Mouse (Mus musculus): ENCODE results near the gene Mat2a. TPM values are rescaled to one million over a fixed set of nuclear protein-coding genes. Genes with fewer than 3 reads are reported as not detected.
"Not testable (repeated sequence)": the region's sequence is repeated elsewhere in the genome, so short reads cannot be mapped to it uniquely, and the experiment has no call there.

The Mat2a gene
- polyA plus RNA-seq (2016; fragmentation: Nextera tagmentation; extraction: Ambion mirVana) = 320 and 408 TPM in 2 replicates

GRCm38 (mm10) chr6:72439355-72440185 is at the start of gene Mat2a:
Mat2a (minus strand) TSS chr6:72439558.
- Histone ChIP-seq H3K27me3 (ENCODE audit: insufficient read depth, poor library complexity, severe bottlenecking) (no peaks in the 10 kb centered on the region), H3K4me3 (peak within 1 kb of the TSS; percentile 97), H3K27ac (peak within 1 kb of the TSS; percentile 99), H3K4me1 (replicated peaks) (peaks cover 33% of the 10 kb centered on the region), H3K36me3 (peaks cover 36% of the 10 kb centered on the region), H3K9me3 (no peaks in the 10 kb centered on the region)
- WGBS = under 1% methylated on average over 77 of the region's 77 CpGs
- peak; percentile 94 for DNase-seq (ENCODE audit: low spot score)

- H3K36me3 ChIP-seq = no peaks in the 10 kb centered on the region
- no peaks in the 10 kb centered on the region for H3K4me1 ChIP-seq (replicated peaks)
- no peaks in the 10 kb centered on the region for H3K27me3 ChIP-seq (ENCODE audit: insufficient read depth, poor library complexity, severe bottlenecking)
- 62% methylated on average over 3 of the region's 3 CpGs for WGBS
- H3K4me3 ChIP-seq = no peak overlapping the region
- DNase-seq (ENCODE audit: low spot score) = no peak
- no peaks in the 10 kb centered on the region for H3K9me3 ChIP-seq
- H3K27ac ChIP-seq = no peak overlapping the region
Observed at GRCm38 (mm10) chr6:72488850-72489249, 49.5 kb upstream of the Mat2a start.

DNA sequence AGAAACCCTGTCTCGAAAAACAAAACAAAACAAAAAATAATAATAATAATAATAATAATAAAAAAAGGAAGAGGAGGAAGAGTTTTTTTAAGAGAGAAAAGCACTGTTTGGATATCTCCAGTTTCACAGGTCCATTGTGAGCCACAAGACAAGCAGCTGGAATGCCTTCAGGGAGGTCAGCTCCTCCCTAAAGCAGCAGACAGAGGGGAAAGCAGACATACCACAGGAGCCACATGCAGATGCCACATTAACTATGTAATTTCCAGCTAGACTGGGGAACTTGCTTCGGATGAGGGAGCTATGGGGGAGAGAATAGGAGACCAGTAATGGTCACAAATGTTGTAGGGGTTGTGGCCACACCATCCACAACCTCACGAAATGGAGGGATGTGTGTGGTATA is 47.9 kb upstream of the Mat2a start:
- H3K27me3 ChIP-seq (ENCODE audit: insufficient read depth, poor library complexity, severe bottlenecking) = no peaks in the 10 kb centered on the region
- no peak for DNase-seq (ENCODE audit: low spot score)
- H3K36me3 ChIP-seq = no peaks in the 10 kb centered on the region
- H3K4me1 ChIP-seq (replicated peaks) = no peaks in the 10 kb centered on the region
- H3K9me3 ChIP-seq = no peaks in the 10 kb centered on the region
- H3K4me3 ChIP-seq = no peak overlapping the region
- H3K27ac ChIP-seq = no peak overlapping the region
- 69% methylated on average over 3 of the region's 3 CpGs for WGBS

DNA sequence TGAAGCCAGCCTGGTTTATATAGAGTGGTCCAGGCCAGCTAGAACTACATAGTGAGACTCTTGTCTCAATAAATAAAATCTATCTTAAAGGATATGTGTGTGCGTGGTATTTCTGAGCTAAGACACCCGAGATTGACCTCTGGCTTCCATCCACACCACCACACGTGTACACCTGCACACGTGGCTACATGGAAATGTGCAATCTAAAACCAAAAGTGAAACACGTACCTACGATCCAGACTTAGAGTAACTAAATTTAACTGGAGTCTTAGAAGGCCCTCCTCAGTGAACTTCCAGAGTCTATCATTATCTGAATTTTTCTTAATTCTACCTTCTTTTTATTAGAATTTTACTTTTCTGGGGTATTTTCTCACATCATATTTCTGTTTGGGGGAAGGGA is 46.9 kb upstream of the Mat2a start:
- 90% methylated on average over 6 of the region's 6 CpGs for WGBS
- Histone ChIP-seq H3K36me3 (no peaks in the 10 kb centered on the region), H3K27ac (no peak overlapping the region), H3K27me3 (ENCODE audit: insufficient read depth, poor library complexity, severe bottlenecking) (no peaks in the 10 kb centered on the region), H3K4me1 (replicated peaks) (no peaks in the 10 kb centered on the region), H3K9me3 (no peaks in the 10 kb centered on the region), H3K4me3 (no peak overlapping the region)
- DNase-seq (ENCODE audit: low spot score) = no peak

DNA sequence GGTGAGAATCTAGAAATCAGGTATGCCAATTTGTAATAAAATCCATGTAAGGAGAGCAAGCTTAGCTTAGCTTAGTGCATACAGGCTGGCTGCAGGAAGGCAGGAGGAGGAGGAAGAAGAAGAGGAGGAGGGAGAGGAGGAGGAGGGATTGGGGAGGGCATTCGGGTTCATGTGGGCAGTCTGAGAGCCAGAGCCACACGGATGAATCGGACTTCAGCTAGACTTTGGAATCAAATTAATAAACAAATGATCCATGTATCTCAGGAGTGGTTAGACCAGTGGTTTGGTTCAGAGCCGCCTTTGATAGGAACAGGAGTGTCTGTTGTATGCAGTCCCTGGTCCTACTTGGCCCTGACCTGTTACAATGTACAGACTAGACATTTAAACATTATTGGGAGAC is 45.5 kb upstream of the Mat2a start:
- Histone ChIP-seq H3K4me1 (replicated peaks) (no peaks in the 10 kb centered on the region), H3K9me3 (no peaks in the 10 kb centered on the region), H3K36me3 (no peaks in the 10 kb centered on the region), H3K27me3 (ENCODE audit: insufficient read depth, poor library complexity, severe bottlenecking) (no peaks in the 10 kb centered on the region), H3K27ac (no peak overlapping the region), H3K4me3 (no peak overlapping the region)
- 80% methylated on average over 4 of the region's 4 CpGs for WGBS
- DNase-seq (ENCODE audit: low spot score) = no peak

DNA sequence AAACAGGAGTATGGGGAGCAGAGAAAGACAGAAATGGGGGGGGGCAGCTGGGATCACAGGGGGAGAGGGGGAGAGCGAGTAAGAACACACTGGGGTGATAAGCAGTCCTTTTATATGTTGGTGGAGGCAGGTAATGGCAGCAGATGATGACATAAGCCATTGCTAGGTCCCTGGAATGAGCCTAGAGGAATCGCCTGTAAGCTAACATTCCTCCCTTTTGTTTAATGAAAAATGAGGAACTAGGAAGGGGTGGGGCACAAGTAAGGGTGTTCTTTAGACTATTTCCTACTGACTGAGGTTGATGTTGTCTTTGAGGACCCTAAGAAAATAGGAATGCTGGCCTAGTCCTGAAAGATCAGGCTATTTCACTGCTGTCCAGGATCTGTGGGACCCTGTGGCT is 42.8 kb upstream of the Mat2a start:
- Histone ChIP-seq H3K4me3 (no peak overlapping the region), H3K4me1 (replicated peaks) (no peaks in the 10 kb centered on the region), H3K36me3 (no peaks in the 10 kb centered on the region), H3K27me3 (ENCODE audit: insufficient read depth, poor library complexity, severe bottlenecking) (no peaks in the 10 kb centered on the region), H3K27ac (no peak overlapping the region), H3K9me3 (no peaks in the 10 kb centered on the region)
- 63% methylated on average over 2 of the region's 2 CpGs for WGBS
- DNase-seq (ENCODE audit: low spot score) = no peak

GRCm38 (mm10) chr6:72480422-72480702 is 41.0 kb upstream of the Mat2a start:
- no peaks in the 10 kb centered on the region for H3K4me1 ChIP-seq (replicated peaks)
- H3K36me3 ChIP-seq = no peaks in the 10 kb centered on the region
- H3K9me3 ChIP-seq = no peaks in the 10 kb centered on the region
- 94% methylated on average over 2 of the region's 2 CpGs for WGBS
- H3K4me3 ChIP-seq = no peak overlapping the region
- H3K27me3 ChIP-seq (ENCODE audit: insufficient read depth, poor library complexity, severe bottlenecking) = no peaks in the 10 kb centered on the region
- no peak for DNase-seq (ENCODE audit: low spot score)
- H3K27ac ChIP-seq = no peak overlapping the region

DNA sequence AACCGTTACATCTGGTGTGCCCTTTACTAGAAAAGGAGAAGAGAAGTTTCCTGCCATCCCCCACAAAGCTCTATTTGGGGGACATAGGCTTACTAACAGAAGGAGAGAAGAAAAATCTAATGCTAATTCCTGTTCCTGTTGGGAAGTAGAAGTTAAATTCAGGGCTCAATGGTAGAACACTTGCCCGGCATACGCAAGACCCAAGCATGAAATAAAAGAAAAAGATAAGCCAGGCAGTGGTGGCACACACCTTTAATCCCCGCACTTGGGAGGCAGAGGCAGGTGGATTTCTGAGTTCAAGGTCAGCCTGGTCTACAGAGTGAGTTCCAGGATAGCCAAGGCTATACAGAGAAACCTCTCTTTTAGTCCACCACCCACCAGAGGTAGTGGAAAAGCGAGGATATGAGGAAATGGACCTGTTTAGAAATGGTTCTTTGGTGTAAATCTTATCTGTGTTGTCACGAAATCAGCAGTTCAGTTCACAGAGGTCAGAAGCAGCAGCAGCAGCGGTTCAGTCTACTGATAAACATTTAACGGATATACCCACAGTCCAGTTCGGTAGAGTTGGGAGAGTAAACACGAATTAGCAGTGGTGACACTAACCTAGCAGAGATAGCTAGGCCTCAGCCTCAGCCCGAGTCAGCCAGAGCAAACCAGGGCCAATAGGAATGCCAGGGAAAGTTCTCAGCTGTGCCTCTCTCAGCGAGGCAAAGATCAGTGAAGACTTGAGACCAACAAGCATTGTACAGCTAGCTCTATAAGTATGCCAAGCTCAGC is 40.5 kb upstream of the Mat2a start:
- Histone ChIP-seq H3K36me3 (no peaks in the 10 kb centered on the region), H3K4me3 (no peak overlapping the region), H3K27ac (no peak overlapping the region), H3K4me1 (replicated peaks) (no peaks in the 10 kb centered on the region), H3K27me3 (ENCODE audit: insufficient read depth, poor library complexity, severe bottlenecking) (no peaks in the 10 kb centered on the region), H3K9me3 (no peaks in the 10 kb centered on the region)
- 88% methylated on average over 12 of the region's 12 CpGs for WGBS
- no peak for DNase-seq (ENCODE audit: low spot score)

GRCm38 (mm10) chr6:72478691-72479090 is 39.3 kb upstream of the Mat2a start:
- 80% methylated on average over 3 of the region's 3 CpGs for WGBS
- not testable (repeated sequence) for H3K36me3 ChIP-seq; H3K27ac ChIP-seq; DNase-seq (ENCODE audit: low spot score); H3K4me1 ChIP-seq (replicated peaks); H3K4me3 ChIP-seq; H3K27me3 ChIP-seq (ENCODE audit: insufficient read depth, poor library complexity, severe bottlenecking); H3K9me3 ChIP-seq

- peaks cover 6% of the 10 kb centered on the region; the same call in 1 of the 2 replicates for H3K4me1 ChIP-seq (replicated peaks)
- 89% methylated on average over 3 of the region's 3 CpGs for WGBS
- no peaks in the 10 kb centered on the region for H3K9me3 ChIP-seq
- H3K36me3 ChIP-seq = no peaks in the 10 kb centered on the region
- H3K27ac ChIP-seq = no peak overlapping the region
- DNase-seq (ENCODE audit: low spot score) = no peak
- no peaks in the 10 kb centered on the region for H3K27me3 ChIP-seq (ENCODE audit: insufficient read depth, poor library complexity, severe bottlenecking)
- H3K4me3 ChIP-seq = no peak overlapping the region
Observed at GRCm38 (mm10) chr6:72477621-72478020, 38.3 kb upstream of the Mat2a start.

DNA sequence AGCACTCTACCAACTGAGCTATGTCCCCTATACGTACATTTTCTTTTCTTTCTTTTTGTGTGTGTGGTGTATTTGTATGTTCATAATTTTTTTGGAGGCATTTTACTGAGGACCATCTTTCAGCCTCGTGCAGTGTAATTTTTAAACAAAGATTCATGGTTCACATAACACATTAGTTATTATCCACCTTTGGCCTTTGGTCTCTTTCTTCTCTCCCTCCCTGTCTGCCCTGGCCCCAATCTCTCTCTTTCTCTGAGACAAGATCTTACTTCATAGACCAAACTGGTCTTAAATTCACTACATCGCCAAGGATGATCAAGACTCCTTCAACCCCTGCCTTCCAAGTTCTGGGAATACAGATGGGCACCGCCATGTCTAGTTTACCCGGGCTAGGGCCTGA is 37.5 kb upstream of the Mat2a start:
- 92% methylated on average over 5 of the region's 5 CpGs for WGBS
- DNase-seq (ENCODE audit: low spot score) = no peak
- H3K4me3 ChIP-seq = no peak overlapping the region
- peaks cover 6% of the 10 kb centered on the region; the same call in 1 of the 2 replicates for H3K4me1 ChIP-seq (replicated peaks)
- H3K36me3 ChIP-seq = no peaks in the 10 kb centered on the region
- no peaks in the 10 kb centered on the region for H3K27me3 ChIP-seq (ENCODE audit: insufficient read depth, poor library complexity, severe bottlenecking)
- H3K27ac ChIP-seq = no peak overlapping the region
- no peaks in the 10 kb centered on the region for H3K9me3 ChIP-seq

GRCm38 (mm10) chr6:72475221-72475985 is 36.0 kb upstream of the Mat2a start:
- DNase-seq (ENCODE audit: low spot score) = no peak
- peaks cover 6% of the 10 kb centered on the region; the same call in 1 of the 2 replicates for H3K4me1 ChIP-seq (replicated peaks)
- H3K27me3 ChIP-seq (ENCODE audit: insufficient read depth, poor library complexity, severe bottlenecking) = no peaks in the 10 kb centered on the region
- no peak overlapping the region for H3K4me3 ChIP-seq
- no peaks in the 10 kb centered on the region for H3K9me3 ChIP-seq
- 82% methylated on average over 4 of the region's 4 CpGs for WGBS
- H3K27ac ChIP-seq = no peak overlapping the region
- no peaks in the 10 kb centered on the region for H3K36me3 ChIP-seq

Data from hindbrain, embryonic 10.5 days (tissue).